Mouse (Mus musculus): Measurements from ENCODE around the gene Psapl1.

DNA sequence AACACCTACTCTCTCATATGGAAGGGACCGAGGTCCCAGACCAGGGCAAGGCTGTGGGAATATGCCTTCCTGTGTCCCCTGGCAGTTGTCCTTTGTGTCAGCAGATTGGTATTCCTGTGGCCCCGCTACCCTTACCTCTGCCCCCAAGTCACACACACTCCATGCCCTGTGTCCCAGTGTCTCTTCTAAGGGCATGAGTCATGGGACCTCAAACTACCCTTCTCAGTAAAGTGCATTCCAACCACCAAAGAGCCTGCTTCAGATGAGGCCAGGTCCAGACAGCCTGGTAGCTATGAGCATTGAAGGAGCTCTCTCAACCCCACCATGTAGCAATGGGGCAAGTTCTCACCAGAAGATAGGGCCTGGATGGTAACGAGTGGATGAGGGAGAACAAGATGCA, 25.0 kb upstream of the Psapl1 start:
- TF ChIP-seq CTCF (IDR thresholded peaks at IDR 0.05; ENCODE audit: control insufficient read depth, insufficient read depth, insufficient read length) (no peak), USF1 (IDR thresholded peaks at IDR 0.05; ENCODE audit: low read depth) (no peak), MAX (IDR thresholded peaks at IDR 0.05) (no peak), CEBPB (IDR thresholded peaks at IDR 0.05; ENCODE audit: low read depth) (no peak)

Data from C2C12 (cell line).